Mouse (Mus musculus): ENCODE measurements around the gene Inpp5f.

DNA sequence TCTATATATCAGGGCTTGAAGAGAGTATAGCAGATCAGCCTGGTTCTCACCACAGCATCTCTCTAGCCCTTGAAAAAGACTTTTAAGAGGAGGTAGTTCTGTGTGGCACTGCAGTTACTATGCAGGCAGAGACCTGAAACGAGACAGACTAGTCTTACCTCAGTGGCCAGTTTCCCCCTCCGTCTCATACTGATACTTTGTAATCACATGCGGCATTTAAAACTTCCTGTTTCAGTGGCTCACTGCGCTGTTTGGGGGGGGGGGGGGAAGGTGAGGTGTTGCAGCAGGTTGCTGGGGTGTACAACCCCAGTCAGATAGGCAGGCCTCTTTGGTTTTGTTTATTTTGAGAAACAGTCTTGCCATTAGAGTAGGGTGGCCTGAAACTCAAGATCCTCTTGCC is 22.0 kb downstream of the Inpp5f start:
- TF ChIP-seq CTCF (IDR thresholded peaks at IDR 0.05; ENCODE audit: low read depth, low read length) (no peak), POLR2A (IDR thresholded peaks at IDR 0.05; ENCODE audit: borderline replicate concordance, low read depth, low read length) (no peak)

Data from bone marrow macrophage, adult 2 months (primary cell).